Mouse (Mus musculus): Measurements from ENCODE around the gene Dtx3l. TPM values are rescaled to one million over a fixed set of nuclear protein-coding genes. Genes with fewer than 3 reads are reported as not detected.

The Dtx3l gene
- total RNA-seq, 4 experiments from 2014 or later: 4.5 to 7.6 (median 6.3) TPM

- no peak for DNase-seq (ENCODE audit: low spot score in 2 of 2)
Measured at GRCm38 (mm10) chr16:35888910-35889309, 50.0 kb downstream of the Dtx3l start.

- DNase-seq (ENCODE audit: low spot score in 2 of 2): no peak
Measured at GRCm38 (mm10) chr16:35888174-35888573, 50.8 kb downstream of the Dtx3l start.

Other genes starting within 250 kb of the Dtx3l start
- gene Dirc2, start 169.8 kb downstream of the Dtx3l start, total RNA-seq (2022): 10 to 100 TPM; 60.9 to 68.2 (median 64.7) TPM
- 1 to 10 TPM; 6.5 to 9.0 (median 7.3) TPM for gene Hspbap1, start 168.8 kb downstream of the Dtx3l start, total RNA-seq (2022)
- gene Parp14, start 67.6 kb downstream of the Dtx3l start, total RNA-seq (2022): 1 to 10 TPM; 1.3 to 5.4 (median 3.2) TPM
- 1 to 10 TPM; 2.8 to 9.4 (median 5.6) TPM for gene Parp9, start 681 bp downstream of the Dtx3l start, total RNA-seq (2022)
- gene Kpna1, start 39.6 kb upstream of the Dtx3l start, total RNA-seq (2022): 100 to 1,000 TPM; 110 to 152 (median 124) TPM
- 1 to 10 TPM; 4.4 to 6.3 (median 4.9) TPM for gene Wdr5b, start 102.0 kb upstream of the Dtx3l start, total RNA-seq (2022)
- 10 to 100 TPM; 79.8 to 84.1 (median 82.1) TPM for gene Fam162a, start 132.4 kb upstream of the Dtx3l start, total RNA-seq (2022)
- 10 to 100 TPM; 19.7 to 30.9 (median 27.3) TPM for gene Ccdc58, start 132.5 kb upstream of the Dtx3l start, total RNA-seq (2022)
- gene Csta1, start 192.1 kb upstream of the Dtx3l start, total RNA-seq (2022): not detected
- gene Stfa2l1, start 217.7 kb upstream of the Dtx3l start, total RNA-seq (2022): not detected
- not detected for gene Gm5483, start 245.1 kb upstream of the Dtx3l start, total RNA-seq (2022)

All from layer of hippocampus, adult 8-10 months (tissue).